Mouse (Mus musculus) heart, embryonic 14.5 days (tissue): ENCODE results near the gene Cubn. TPM values are rescaled to one million over a fixed set of nuclear protein-coding genes. Genes with fewer than 3 reads are reported as not detected.
A peak's percentile ranks its signal among the peaks of the same experiment; 100 is the strongest.

ENCODE experiments used
- ATAC-seq: fragments of 200-750 bp; cut with Nextera tagmentation; 2 replicates; pipeline ENCODE4 v1.8.0; 2017; ENCODE audit warnings: low read depth, moderate TSS enrichment; ENCODE audit not compliant: insufficient number of reproducible peaks, insufficient read depth, low FRiP score
- H3K27ac ChIP-seq, 2 experiments: fragments of 200-500 bp in 1 of 2; fragments of 300-500 bp in 1 of 2; sonication (generic) in 1 of 2; replicated peaks in 1 of 2; 2 replicates each; pipeline ENCODE4 v1.5.1; 2012 to 2014; ENCODE audit warnings: low read depth in 2 of 2, low read length in 2 of 2, control low read depth in 1 of 2, mild to moderate bottlenecking in 1 of 2, mixed read lengths in 1 of 2; ENCODE audit not compliant: control insufficient read depth in 1 of 2, insufficient read depth in 1 of 2
- H3K27me3 ChIP-seq: fragments of 300-500 bp; sonication (generic); 2 replicates; pipeline ENCODE4 v1.6.1; 2014; ENCODE audit warnings: mild to moderate bottlenecking, low read length, control low read depth; ENCODE audit not compliant: control insufficient read depth, insufficient read depth
- H3K36me3 ChIP-seq: fragments of 300-500 bp; sonication (generic); 2 replicates; pipeline ENCODE4 v1.6.1; 2014; ENCODE audit warnings: mild to moderate bottlenecking, control low read depth, low read length, mixed read lengths; ENCODE audit not compliant: control insufficient read depth, insufficient read depth
- H3K4me1 ChIP-seq, 2 experiments: fragments of 200-500 bp in 1 of 2; fragments of 300-500 bp in 1 of 2; sonication (generic) in 1 of 2; 2 replicates each; pipeline ENCODE4 v1.6.1; 2012 to 2014; ENCODE audit warnings: low read length in 2 of 2, control low read depth in 1 of 2, mixed read lengths in 1 of 2; ENCODE audit not compliant: control insufficient read depth in 2 of 2, insufficient read depth in 2 of 2
- H3K4me2 ChIP-seq: fragments of 300-500 bp; sonication (generic); 2 replicates; pipeline ENCODE4 v1.6.1; 2014; ENCODE audit warnings: mild to moderate bottlenecking, low read length
- H3K4me3 ChIP-seq, 2 experiments: fragments of 200-500 bp in 1 of 2; fragments of 300-500 bp in 1 of 2; sonication (generic) in 1 of 2; 2 replicates each; pipeline ENCODE4 v1.5.1; 2012 to 2014; ENCODE audit warnings: low read length in 2 of 2, mild to moderate bottlenecking in 2 of 2, control low read depth in 1 of 2, low read depth in 1 of 2, moderate library complexity in 1 of 2; ENCODE audit not compliant: control insufficient read depth in 1 of 2, insufficient read depth in 1 of 2
- H3K9ac ChIP-seq: fragments of 300-500 bp; sonication (generic); 2 replicates; pipeline ENCODE4 v1.6.1; 2014; ENCODE audit warnings: mild to moderate bottlenecking, low read length
- H3K9me3 ChIP-seq: fragments of 300-500 bp; sonication (generic); 2 replicates; pipeline ENCODE4 v1.6.1; 2016; ENCODE audit warnings: low read length, control low read depth; ENCODE audit not compliant: control insufficient read depth
- WGBS: fragments of 180-500 bp; shearing (Covaris S2); extraction: QIAGEN DNeasy Blood & Tissue Kit; methylation state at CpG from one replicate; pipeline ENCODE4 v1.1.7; 2014; 5-methylcytosine and 5-hydroxymethylcytosine counted together
- polyA plus RNA-seq: library from polyadenylated mRNA; unstranded; fragments of >200 nt; fragmentation: Nextera tagmentation; extraction: Ambion mirVana; gene quantifications from 2 replicates; pipeline ENCODE4 v1.2.1, GENCODE M21; 2014

Cubn gene
- polyA plus RNA-seq, 1 experiment from 2014 or later = 0.50 TPM

- H3K4me1 ChIP-seq = peaks cover 11 to 22% of the 10 kb centered on the region in 2 experiments
- H3K36me3 ChIP-seq = no peaks in the 10 kb centered on the region
- H3K9me3 ChIP-seq = no peaks in the 10 kb centered on the region
- peak overlapping the region; percentile 54 for H3K4me2 ChIP-seq
- peak overlapping the region; percentile 57; the same call in 1 of the 2 replicates for H3K9ac ChIP-seq
- H3K27ac ChIP-seq = peak overlapping the region; percentile 95 to 100
- peak; percentile 96 for ATAC-seq
- no peaks in the 10 kb centered on the region for H3K27me3 ChIP-seq
- WGBS = 1% methylated on average over 5 of the region's 5 CpGs
- H3K4me3 ChIP-seq = no peak overlapping the region; a peak in 1 of 4 replicates
Measured at GRCm38 (mm10) chr2:13372256-13372824, 119.3 kb downstream of the Cubn start.

GRCm38 (mm10) chr2:13371797-13372170, 119.8 kb downstream of the Cubn start:
- Histone ChIP-seq H3K4me3 (no peak overlapping the region; a peak in 1 of 4 replicates), H3K27ac (peak overlapping the region; percentile 95 to 100), H3K4me2 (peak overlapping the region; percentile 54; the same call in 1 of the 2 replicates), H3K9me3 (no peaks in the 10 kb centered on the region), H3K36me3 (no peaks in the 10 kb centered on the region), H3K27me3 (no peaks in the 10 kb centered on the region), H3K9ac (peak overlapping the region; percentile 25; the same call in 1 of the 2 replicates), H3K4me1 (peaks cover 11 to 22% of the 10 kb centered on the region in 2 experiments)
- 1% methylated on average over 4 of the region's 4 CpGs for WGBS
- ATAC-seq = peak; percentile 87

GRCm38 (mm10) chr2:13371072-13371796, 120.4 kb downstream of the Cubn start:
- H3K4me2 ChIP-seq = 0 out of 2 replicates have a peak overlapping the region, but pooled peaks have one; percentile 54
- peaks cover 11 to 22% of the 10 kb centered on the region in 2 experiments for H3K4me1 ChIP-seq
- H3K4me3 ChIP-seq = no peak overlapping the region
- peak overlapping the region; percentile 95 to 100 for H3K27ac ChIP-seq
- ATAC-seq = no peak
- H3K27me3 ChIP-seq = no peaks in the 10 kb centered on the region
- H3K9ac ChIP-seq = peak overlapping the region; percentile 25; the same call in 1 of the 2 replicates
- 50% methylated on average over 10 of the region's 10 CpGs for WGBS
- no peaks in the 10 kb centered on the region for H3K36me3 ChIP-seq
- no peaks in the 10 kb centered on the region for H3K9me3 ChIP-seq

DNA sequence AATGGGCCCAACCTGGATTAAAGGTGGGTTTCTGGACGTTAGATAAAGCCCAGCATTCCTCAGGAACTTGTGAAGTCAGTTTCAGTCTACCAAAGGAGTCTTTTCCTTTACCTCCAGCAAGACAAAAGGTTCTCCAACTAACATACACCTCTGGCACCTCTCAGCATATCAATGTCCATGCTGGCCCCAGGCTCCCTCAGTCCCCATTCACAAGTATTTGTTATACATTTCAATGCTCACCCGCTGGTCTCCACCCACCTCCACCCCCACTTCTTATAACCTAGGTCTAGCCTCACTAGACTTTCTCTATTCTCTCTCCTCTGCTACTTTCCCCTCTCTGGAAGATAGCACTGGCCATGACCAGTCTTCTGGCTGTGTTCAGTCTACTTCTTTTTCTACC, 121.1 kb downstream of the Cubn start:
- Histone ChIP-seq H3K4me1 (peaks cover 11 to 22% of the 10 kb centered on the region in 2 experiments), H3K9me3 (no peaks in the 10 kb centered on the region), H3K27me3 (no peaks in the 10 kb centered on the region), H3K27ac (peak overlapping the region; percentile 95 to 100), H3K36me3 (no peaks in the 10 kb centered on the region), H3K9ac (no peak overlapping the region), H3K4me3 (no peak overlapping the region), H3K4me2 (no peak overlapping the region)
- no peak for ATAC-seq
- 49% methylated on average over 2 of the region's 2 CpGs for WGBS

DNA sequence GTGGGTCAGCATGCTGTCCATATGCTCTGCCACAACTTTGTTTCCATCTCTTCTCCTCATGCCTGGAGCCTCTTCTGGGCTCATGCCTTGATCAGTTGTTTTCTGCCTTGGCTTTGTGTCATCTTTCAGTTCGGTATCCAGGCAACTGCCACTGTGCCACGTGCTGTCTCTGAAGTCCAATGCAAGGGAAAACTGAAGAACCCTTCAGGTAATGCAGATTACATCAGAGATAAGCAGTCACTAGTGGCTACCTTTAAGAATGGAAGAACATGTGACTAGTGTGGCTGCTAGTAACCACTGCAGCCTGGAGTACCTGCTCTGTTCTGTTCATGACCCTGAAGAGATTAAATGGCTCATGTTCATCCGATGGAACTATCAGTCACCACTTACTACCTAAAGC, 123.1 kb downstream of the Cubn start:
- Histone ChIP-seq H3K9ac (no peak overlapping the region), H3K9me3 (no peaks in the 10 kb centered on the region), H3K4me2 (no peak overlapping the region), H3K4me3 (no peak overlapping the region), H3K36me3 (no peaks in the 10 kb centered on the region), H3K4me1 (peaks cover 11 to 22% of the 10 kb centered on the region in 2 experiments), H3K27me3 (no peaks in the 10 kb centered on the region), H3K27ac (no peak overlapping the region)
- 73% methylated on average over 3 of the region's 3 CpGs for WGBS
- ATAC-seq = no peak

DNA sequence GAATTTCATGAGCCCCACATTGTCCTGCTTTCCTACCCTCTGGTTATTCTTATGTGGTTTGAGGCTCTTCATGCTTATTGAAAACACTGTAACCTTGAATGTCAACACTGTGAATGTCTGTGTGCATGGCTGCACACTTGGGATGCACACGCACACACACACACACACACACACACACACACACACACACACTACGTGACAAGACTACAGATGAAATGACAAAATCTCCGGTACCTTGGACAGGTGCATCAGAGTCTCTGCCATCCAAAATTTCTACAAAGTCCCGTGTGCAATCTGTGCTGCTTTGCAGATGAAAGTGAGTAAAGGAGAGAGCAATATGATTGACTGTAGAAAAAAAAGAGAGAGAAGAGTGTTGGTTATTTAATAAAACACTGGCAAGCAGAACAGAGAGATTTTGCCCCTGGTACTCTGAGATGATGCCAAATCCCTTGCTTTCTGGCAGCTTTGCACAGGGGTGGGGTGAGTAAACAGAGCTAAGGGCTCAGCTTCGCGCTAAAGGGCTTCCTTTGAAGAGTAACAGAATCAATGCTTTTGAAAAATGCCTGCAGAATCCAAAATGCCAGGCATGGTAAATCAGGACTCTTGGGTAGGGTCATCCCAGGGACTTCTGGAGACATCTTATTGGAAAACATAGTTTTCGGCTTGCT, 133.6 kb downstream of the Cubn start:
- no peak overlapping the region for H3K9ac ChIP-seq
- ATAC-seq = no peak
- H3K36me3 ChIP-seq = no peaks in the 10 kb centered on the region
- no peak overlapping the region for H3K4me3 ChIP-seq
- no peak overlapping the region for H3K27ac ChIP-seq
- H3K4me1 ChIP-seq = no peaks in the 10 kb centered on the region
- 66% methylated on average over 7 of the region's 7 CpGs for WGBS
- H3K9me3 ChIP-seq = no peaks in the 10 kb centered on the region
- H3K4me2 ChIP-seq = no peak overlapping the region
- H3K27me3 ChIP-seq = no peaks in the 10 kb centered on the region

DNA sequence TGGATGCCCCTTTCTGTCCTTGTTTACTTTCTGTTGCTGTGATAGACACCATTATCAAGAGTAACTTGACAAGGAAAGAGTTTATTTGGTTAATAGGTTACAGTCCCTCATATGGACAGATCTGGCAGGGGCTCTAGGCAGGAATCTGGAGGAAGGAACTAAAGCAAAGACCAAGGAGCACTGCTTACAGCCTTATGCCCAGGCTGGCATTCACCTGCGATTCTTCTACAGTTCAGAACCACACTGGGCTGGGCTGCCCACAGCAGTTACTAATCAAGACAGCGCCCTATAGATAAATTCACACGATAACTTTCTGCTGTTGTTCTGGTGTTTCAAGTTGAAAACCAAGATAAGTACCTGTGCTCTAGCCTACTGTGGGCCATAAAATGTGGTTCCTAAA, 138.8 kb downstream of the Cubn start:
- no peak overlapping the region for H3K4me3 ChIP-seq
- no peak overlapping the region for H3K27ac ChIP-seq
- no peaks in the 10 kb centered on the region for H3K36me3 ChIP-seq
- no peaks in the 10 kb centered on the region for H3K4me1 ChIP-seq
- 79% methylated on average over 3 of the region's 3 CpGs for WGBS
- ATAC-seq = no peak
- no peak overlapping the region for H3K9ac ChIP-seq
- H3K4me2 ChIP-seq = no peak overlapping the region
- no peaks in the 10 kb centered on the region for H3K9me3 ChIP-seq
- H3K27me3 ChIP-seq = no peaks in the 10 kb centered on the region
